ENCODE assay signal across 11 mouse cellular contexts in genomic region chr14:121201178-121201577, GRCm38 (mm10).
DNase-seq lines count a peak whose midpoint lies in the region; ATAC-seq and TF ChIP-seq lines count a peak whose summit lies in the region.
"Had no signal": no experiment of that assay in that cellular context is flagged by ENCODE, and none has a peak within 500 bp of the region (broad histone marks: within the 10 kb centered on the region; RNA-seq: fewer than 3 reads in every experiment).

No protein-coding gene starts in this region.

- 0 out of 2 replicates have a peak, but pooled peaks cover 4% of the 10 kb centered on the region for H3K9me3 ChIP-seq in hindbrain, embryonic 13.5 days
- H3K9me3 ChIP-seq in hindbrain, embryonic 11.5 days (ENCODE audit: control insufficient read depth, low read length), result no peaks in the 10 kb centered on the region
- H3K9me3 ChIP-seq in intestine, embryonic 15.5 days, result no peaks in the 10 kb centered on the region
- no peaks in the 10 kb centered on the region for H3K9me3 ChIP-seq in neural tube, embryonic 15.5 days (replicated peaks)
- H3K9me3 ChIP-seq: liver, embryonic 13.5 days had no signal

- 0 out of 2 replicates have a peak, but pooled peaks cover 2% of the 10 kb centered on the region for H3K36me3 ChIP-seq in hindbrain, embryonic 13.5 days
- H3K36me3 ChIP-seq in hindbrain, embryonic 11.5 days (ENCODE audit: control insufficient read depth, insufficient read depth, low read length), result no peaks in the 10 kb centered on the region
- H3K36me3 ChIP-seq in intestine, embryonic 15.5 days, result no peaks in the 10 kb centered on the region
- no peaks in the 10 kb centered on the region for H3K36me3 ChIP-seq in neural tube, embryonic 15.5 days
- H3K36me3 ChIP-seq: liver, embryonic 13.5 days had no signal

- DNase-seq in gastrocnemius, adult 2 months, result no peak
- no peak for DNase-seq in gastrocnemius, postnatal 4 days (ENCODE audit: low spot score in 2 of 2)
- no peak for DNase-seq in hindbrain, embryonic 11.5 days (ENCODE audit: low spot score)
- DNase-seq in ovary, postnatal 10 days (ENCODE audit: low spot score), result no peak
- DNase-seq: liver, embryonic 13.5 days; lung, postnatal 10 days; right cerebral cortex, adult 18-20 months had no signal

- H3K9ac ChIP-seq in hindbrain, embryonic 13.5 days, result no peak overlapping the region
- no peak overlapping the region for H3K9ac ChIP-seq in hindbrain, embryonic 11.5 days (ENCODE audit: low read depth, low read length)
- H3K9ac ChIP-seq in intestine, embryonic 15.5 days, result no peak overlapping the region
- H3K9ac ChIP-seq in neural tube, embryonic 15.5 days (replicated peaks), result no peak overlapping the region
- H3K9ac ChIP-seq: liver, embryonic 13.5 days had no signal

- no peaks in the 10 kb centered on the region for H3K27me3 ChIP-seq in hindbrain, embryonic 13.5 days
- H3K27me3 ChIP-seq in hindbrain, embryonic 11.5 days (ENCODE audit: control insufficient read depth, insufficient read depth, low read length), result no peaks in the 10 kb centered on the region
- no peaks in the 10 kb centered on the region for H3K27me3 ChIP-seq in intestine, embryonic 15.5 days (replicated peaks)
- H3K27me3 ChIP-seq in neural tube, embryonic 15.5 days (replicated peaks), result no peaks in the 10 kb centered on the region
- H3K27me3 ChIP-seq: liver, embryonic 13.5 days had no signal

- 78% methylated on average over 6 of the region's 6 CpGs for WGBS in hindbrain, embryonic 13.5 days
- WGBS in hindbrain, embryonic 11.5 days, result 91% methylated on average over 6 of the region's 6 CpGs
- 56% methylated on average over 6 of the region's 6 CpGs for WGBS in intestine, embryonic 15.5 days
- WGBS in neural tube, embryonic 15.5 days, result 47% methylated on average over 6 of the region's 6 CpGs

- ATAC-seq in hindbrain, embryonic 13.5 days (ENCODE audit: low FRiP score), result no peak
- ATAC-seq in hindbrain, embryonic 11.5 days (ENCODE audit: low FRiP score), result no peak
- ATAC-seq in intestine, embryonic 15.5 days, result peak; percentile 58
- ATAC-seq in neural tube, embryonic 15.5 days (ENCODE audit: low FRiP score), result no peak

- no peak overlapping the region for H3K4me2 ChIP-seq in hindbrain, embryonic 13.5 days
- no peak overlapping the region for H3K4me2 ChIP-seq in hindbrain, embryonic 11.5 days (replicated peaks; ENCODE audit: low read depth, low read length)
- no peak overlapping the region for H3K4me2 ChIP-seq in intestine, embryonic 15.5 days (replicated peaks)
- no peak overlapping the region for H3K4me2 ChIP-seq in neural tube, embryonic 15.5 days
- H3K4me2 ChIP-seq: liver, embryonic 13.5 days; midbrain, embryonic 11.5 days had no signal

- no peak for TF ChIP-seq CTCF in gastrocnemius, adult 2 months (IDR thresholded peaks at IDR 0.05)

- H3K4me3 ChIP-seq in gastrocnemius, adult 2 months, result no peak overlapping the region
- no peak overlapping the region for H3K4me3 ChIP-seq in hindbrain, embryonic 13.5 days
- H3K4me3 ChIP-seq in hindbrain, embryonic 11.5 days (ENCODE audit: low read depth, low read length), result no peak overlapping the region
- H3K4me3 ChIP-seq in intestine, embryonic 15.5 days (replicated peaks), result no peak overlapping the region
- H3K4me3 ChIP-seq in neural tube, embryonic 15.5 days (replicated peaks), result no peak overlapping the region
- H3K4me3 ChIP-seq: liver, embryonic 13.5 days had no signal

- intact Hi-C loops in gastrocnemius, adult 2 months (cut with DNase I), result no loop called here

- peak overlapping the region; percentile 9 for H3K27ac ChIP-seq in gastrocnemius, adult 2 months
- H3K27ac ChIP-seq in hindbrain, embryonic 13.5 days, result peak overlapping the region; percentile 40; the same call in 1 of the 2 replicates
- no peak overlapping the region for H3K27ac ChIP-seq in hindbrain, embryonic 11.5 days (ENCODE audit: low read depth, low read length)
- no peak overlapping the region for H3K27ac ChIP-seq in intestine, embryonic 15.5 days
- peak overlapping the region; percentile 58 for H3K27ac ChIP-seq in neural tube, embryonic 15.5 days (replicated peaks)
- H3K27ac ChIP-seq: liver, embryonic 13.5 days had no signal

- peaks cover 26% of the 10 kb centered on the region for H3K4me1 ChIP-seq in hindbrain, embryonic 13.5 days (replicated peaks)
- no peaks in the 10 kb centered on the region for H3K4me1 ChIP-seq in hindbrain, embryonic 11.5 days (replicated peaks; ENCODE audit: control insufficient read depth, insufficient read depth, low read length)
- peaks cover 17% of the 10 kb centered on the region; the same call in 1 of the 2 replicates for H3K4me1 ChIP-seq in intestine, embryonic 15.5 days (replicated peaks)
- H3K4me1 ChIP-seq in neural tube, embryonic 15.5 days, result peaks cover 28% of the 10 kb centered on the region
- H3K4me1 ChIP-seq: liver, embryonic 13.5 days had no signal

Comparison
In these comparisons a context has a peak if more than half of its experiments do, and no peak if none do; other contexts are left out.
1. H3K27ac ChIP-seq: peak in gastrocnemius, adult 2 months (single experiment), hindbrain, embryonic 13.5 days (single experiment) and neural tube, embryonic 15.5 days (single experiment); none in hindbrain, embryonic 11.5 days (single experiment) and intestine, embryonic 15.5 days (single experiment).